Mouse (Mus musculus): ENCODE data around the gene Cdh13. TPM values are rescaled to one million over a fixed set of nuclear protein-coding genes. Genes with fewer than 3 reads are reported as not detected.

The Cdh13 gene
- polyA plus RNA-seq, 1 experiment from 2014 or later: 101 TPM

DNA sequence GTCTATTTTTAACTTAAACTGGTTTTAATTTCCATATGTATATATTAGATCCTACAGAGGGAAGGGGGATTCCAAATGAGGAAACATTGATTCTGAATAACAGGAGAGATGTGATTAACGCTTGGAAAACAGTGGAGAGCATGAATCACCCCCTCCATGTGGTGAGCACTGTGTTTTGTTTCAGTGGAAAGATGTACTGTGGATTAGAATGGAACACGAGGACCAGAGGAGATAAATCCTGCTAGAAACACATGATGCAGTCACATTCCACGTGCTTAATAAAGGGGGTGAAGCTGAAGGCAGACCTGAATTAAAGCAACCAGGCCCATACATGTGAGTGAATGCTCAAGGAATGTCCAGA is 235.2 kb downstream of the Cdh13 start:
- H3K27ac ChIP-seq (ENCODE audit: low read depth, low read length): no peak overlapping the region
- peaks cover 13% of the 10 kb centered on the region for H3K4me1 ChIP-seq (ENCODE audit: control insufficient read depth, insufficient read depth, low read length)
- no peak overlapping the region for H3K4me2 ChIP-seq (ENCODE audit: low read length)
- H3K36me3 ChIP-seq (ENCODE audit: control insufficient read depth, insufficient read depth, low read length): no peaks in the 10 kb centered on the region
- no peaks in the 10 kb centered on the region for H3K9me3 ChIP-seq (replicated peaks; ENCODE audit: control insufficient read depth, low read length)
- ATAC-seq (no peak), DNase-seq (ENCODE audit: low spot score) (no peak)
- H3K9ac ChIP-seq (ENCODE audit: low read length): no peak overlapping the region
- no peaks in the 10 kb centered on the region for H3K27me3 ChIP-seq (replicated peaks; ENCODE audit: control insufficient read depth, insufficient read depth, low read length)
- H3K4me3 ChIP-seq (ENCODE audit: low read depth, low read length): no peak overlapping the region
- WGBS: 24% methylated on average over 3 of the region's 3 CpGs

GRCm38 (mm10) chr8:118523922-118524321 is 240.4 kb downstream of the Cdh13 start:
- Histone ChIP-seq H3K4me3 (ENCODE audit: low read depth, low read length) (no peak overlapping the region), H3K36me3 (ENCODE audit: control insufficient read depth, insufficient read depth, low read length) (no peaks in the 10 kb centered on the region), H3K9ac (ENCODE audit: low read length) (no peak overlapping the region), H3K4me2 (ENCODE audit: low read length) (no peak overlapping the region), H3K4me1 (ENCODE audit: control insufficient read depth, insufficient read depth, low read length) (no peaks in the 10 kb centered on the region), H3K9me3 (replicated peaks; ENCODE audit: control insufficient read depth, low read length) (no peaks in the 10 kb centered on the region), H3K27ac (ENCODE audit: low read depth, low read length) (no peak overlapping the region), H3K27me3 (replicated peaks; ENCODE audit: control insufficient read depth, insufficient read depth, low read length) (no peaks in the 10 kb centered on the region)
- DNase-seq (ENCODE audit: low spot score): no peak
- no peak for ATAC-seq
- WGBS: 81% methylated on average over 1 of the region's 1 CpGs

- Histone ChIP-seq H3K9me3 (replicated peaks; ENCODE audit: control insufficient read depth, low read length) (no peaks in the 10 kb centered on the region), H3K4me3 (ENCODE audit: low read depth, low read length) (no peak overlapping the region), H3K9ac (ENCODE audit: low read length) (no peak overlapping the region), H3K27ac (ENCODE audit: low read depth, low read length) (peak overlapping the region; percentile 18; the same call in 1 of the 2 replicates), H3K36me3 (ENCODE audit: control insufficient read depth, insufficient read depth, low read length) (no peaks in the 10 kb centered on the region), H3K4me1 (ENCODE audit: control insufficient read depth, insufficient read depth, low read length) (peaks cover 3% of the 10 kb centered on the region), H3K4me2 (ENCODE audit: low read length) (no peak overlapping the region), H3K27me3 (replicated peaks; ENCODE audit: control insufficient read depth, insufficient read depth, low read length) (no peaks in the 10 kb centered on the region)
- WGBS: 67% methylated on average over 8 of the region's 8 CpGs
- ATAC-seq (no peak), DNase-seq (ENCODE audit: low spot score) (no peak)
These were observed 255.5 kb downstream of the Cdh13 start for GRCm38 (mm10) chr8:118538816-118539558.

DNA sequence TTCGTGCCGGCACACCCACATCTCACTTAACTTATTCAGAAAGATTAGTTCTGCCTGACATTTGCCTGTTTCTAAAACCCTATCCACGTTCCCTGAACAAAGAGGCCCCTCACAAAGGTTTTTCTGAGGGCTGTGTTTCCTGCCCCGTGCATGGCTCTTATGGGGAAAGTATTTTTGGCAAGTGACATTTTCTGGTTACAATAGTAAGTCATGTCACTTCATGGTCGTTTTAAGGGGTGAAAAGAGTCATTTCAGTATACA is 256.0 kb downstream of the Cdh13 start:
- no peak overlapping the region for H3K4me3 ChIP-seq (ENCODE audit: low read depth, low read length)
- DNase-seq (ENCODE audit: low spot score): no peak
- no peaks in the 10 kb centered on the region for H3K27me3 ChIP-seq (replicated peaks; ENCODE audit: control insufficient read depth, insufficient read depth, low read length)
- H3K4me2 ChIP-seq (ENCODE audit: low read length): no peak overlapping the region
- H3K36me3 ChIP-seq (ENCODE audit: control insufficient read depth, insufficient read depth, low read length): no peaks in the 10 kb centered on the region
- H3K9me3 ChIP-seq (replicated peaks; ENCODE audit: control insufficient read depth, low read length): no peaks in the 10 kb centered on the region
- 10% methylated on average over 5 of the region's 5 CpGs for WGBS
- H3K27ac ChIP-seq (ENCODE audit: low read depth, low read length): no peak overlapping the region; the same call in 1 of the 2 replicates
- H3K4me1 ChIP-seq (ENCODE audit: control insufficient read depth, insufficient read depth, low read length): peaks cover 3% of the 10 kb centered on the region
- no peak for ATAC-seq
- H3K9ac ChIP-seq (ENCODE audit: low read length): no peak overlapping the region

GRCm38 (mm10) chr8:118539941-118540340 is 256.4 kb downstream of the Cdh13 start:
- DNase-seq (ENCODE audit: low spot score): peak; percentile 58
- H3K4me2 ChIP-seq (ENCODE audit: low read length): no peak overlapping the region
- peaks cover 3% of the 10 kb centered on the region for H3K4me1 ChIP-seq (ENCODE audit: control insufficient read depth, insufficient read depth, low read length)
- no peaks in the 10 kb centered on the region for H3K27me3 ChIP-seq (replicated peaks; ENCODE audit: control insufficient read depth, insufficient read depth, low read length)
- WGBS: 56% methylated on average over 4 of the region's 4 CpGs
- H3K36me3 ChIP-seq (ENCODE audit: control insufficient read depth, insufficient read depth, low read length): no peaks in the 10 kb centered on the region
- H3K4me3 ChIP-seq (ENCODE audit: low read depth, low read length): no peak overlapping the region
- no peak for ATAC-seq
- H3K9ac ChIP-seq (ENCODE audit: low read length): no peak overlapping the region
- no peaks in the 10 kb centered on the region for H3K9me3 ChIP-seq (replicated peaks; ENCODE audit: control insufficient read depth, low read length)
- no peak overlapping the region for H3K27ac ChIP-seq (ENCODE audit: low read depth, low read length)

DNA sequence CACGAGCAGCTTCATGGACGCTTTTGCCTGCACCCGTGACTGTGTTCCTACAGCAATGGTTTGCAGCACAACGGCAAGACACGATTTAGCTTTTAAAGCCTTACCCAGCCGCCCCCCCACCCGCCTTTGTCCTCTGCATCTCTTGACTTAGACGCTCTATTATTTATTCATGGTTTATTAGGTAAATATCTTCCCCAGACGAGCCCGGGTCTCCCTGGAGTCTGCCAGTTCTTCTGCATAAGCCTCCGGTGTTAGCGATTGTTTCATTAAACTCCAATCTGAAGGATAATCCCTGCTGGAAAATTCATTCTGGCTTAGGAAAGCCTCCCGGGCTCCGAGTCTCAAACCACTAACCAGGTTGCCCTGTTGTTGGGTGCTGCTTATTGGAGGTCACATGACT is 268.9 kb downstream of the Cdh13 start:
- H3K27me3 ChIP-seq (replicated peaks; ENCODE audit: control insufficient read depth, insufficient read depth, low read length): no peaks in the 10 kb centered on the region
- WGBS: 62% methylated on average over 14 of the region's 14 CpGs
- no peak for ATAC-seq
- no peak for DNase-seq (ENCODE audit: low spot score)
- no peak overlapping the region for H3K27ac ChIP-seq (ENCODE audit: low read depth, low read length)
- H3K9ac ChIP-seq (ENCODE audit: low read length): no peak overlapping the region
- H3K36me3 ChIP-seq (ENCODE audit: control insufficient read depth, insufficient read depth, low read length): no peaks in the 10 kb centered on the region
- no peaks in the 10 kb centered on the region for H3K9me3 ChIP-seq (replicated peaks; ENCODE audit: control insufficient read depth, low read length)
- no peak overlapping the region for H3K4me3 ChIP-seq (ENCODE audit: low read depth, low read length)
- H3K4me2 ChIP-seq (ENCODE audit: low read length): no peak overlapping the region
- H3K4me1 ChIP-seq (ENCODE audit: control insufficient read depth, insufficient read depth, low read length): no peaks in the 10 kb centered on the region

DNA sequence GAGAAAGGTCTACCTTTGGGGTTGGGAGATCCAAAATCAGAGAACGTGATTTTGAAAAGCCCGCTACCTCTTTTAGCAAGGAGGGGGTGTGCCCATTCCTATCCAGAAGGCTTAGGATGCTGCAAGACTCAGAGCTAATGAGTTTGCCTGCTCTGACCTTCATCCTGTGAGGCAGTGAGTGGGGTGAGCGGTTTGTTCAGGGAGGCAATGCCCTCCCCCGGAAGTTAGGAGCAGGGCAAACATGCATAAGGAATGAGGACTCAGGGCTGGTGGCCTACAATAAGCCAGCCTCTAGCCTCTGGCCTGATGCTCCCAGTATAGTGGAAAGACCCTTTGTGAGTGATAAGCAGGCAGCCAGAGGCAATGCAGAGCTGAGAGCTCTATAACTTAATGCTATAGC is 269.3 kb downstream of the Cdh13 start:
- Histone ChIP-seq H3K9me3 (replicated peaks; ENCODE audit: control insufficient read depth, low read length) (no peaks in the 10 kb centered on the region), H3K4me2 (ENCODE audit: low read length) (no peak overlapping the region), H3K27ac (ENCODE audit: low read depth, low read length) (no peak overlapping the region), H3K27me3 (replicated peaks; ENCODE audit: control insufficient read depth, insufficient read depth, low read length) (no peaks in the 10 kb centered on the region), H3K4me3 (ENCODE audit: low read depth, low read length) (no peak overlapping the region), H3K9ac (ENCODE audit: low read length) (no peak overlapping the region), H3K36me3 (ENCODE audit: control insufficient read depth, insufficient read depth, low read length) (no peaks in the 10 kb centered on the region), H3K4me1 (ENCODE audit: control insufficient read depth, insufficient read depth, low read length) (no peaks in the 10 kb centered on the region)
- DNase-seq (ENCODE audit: low spot score) (no peak), ATAC-seq (no peak)
- whole genome bisulfite sequencing: 62% methylated on average over 4 of the region's 4 CpGs

- no peak overlapping the region for H3K9ac ChIP-seq (ENCODE audit: low read length)
- H3K9me3 ChIP-seq (replicated peaks; ENCODE audit: control insufficient read depth, low read length): no peaks in the 10 kb centered on the region
- no peak for ATAC-seq
- H3K4me1 ChIP-seq (ENCODE audit: control insufficient read depth, insufficient read depth, low read length): no peaks in the 10 kb centered on the region
- WGBS: 76% methylated on average over 6 of the region's 6 CpGs
- no peak overlapping the region for H3K4me3 ChIP-seq (ENCODE audit: low read depth, low read length)
- no peak for DNase-seq (ENCODE audit: low spot score)
- H3K27me3 ChIP-seq (replicated peaks; ENCODE audit: control insufficient read depth, insufficient read depth, low read length): no peaks in the 10 kb centered on the region
- H3K4me2 ChIP-seq (ENCODE audit: low read length): no peak overlapping the region
- no peak overlapping the region for H3K27ac ChIP-seq (ENCODE audit: low read depth, low read length)
- H3K36me3 ChIP-seq (ENCODE audit: control insufficient read depth, insufficient read depth, low read length): no peaks in the 10 kb centered on the region
These were observed 280.5 kb downstream of the Cdh13 start for GRCm38 (mm10) chr8:118564024-118564423.

DNA sequence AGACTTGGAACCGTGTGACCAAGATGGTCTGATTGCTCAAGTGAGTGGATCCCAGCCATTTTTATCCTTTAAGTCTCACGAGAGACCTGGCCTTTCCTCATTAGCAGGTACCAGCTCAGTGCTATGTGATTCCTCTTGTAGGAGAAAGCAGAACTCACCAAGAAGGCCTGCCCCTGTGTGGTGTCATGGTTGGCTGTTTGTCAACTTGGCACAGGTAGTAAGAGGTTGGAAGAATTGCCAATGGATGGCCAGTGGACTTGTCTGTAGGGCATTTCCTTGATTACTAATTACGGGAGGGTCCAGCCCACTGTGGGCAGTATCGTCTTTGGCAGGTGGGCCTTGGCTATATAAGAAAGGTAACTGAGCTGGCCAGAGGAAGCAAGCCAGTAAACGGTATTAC is 281.7 kb downstream of the Cdh13 start:
- no peak for DNase-seq (ENCODE audit: low spot score)
- ATAC-seq: no peak
- 88% methylated on average over 5 of the region's 5 CpGs for WGBS

More for the DNA sequence above, 281.7 kb downstream of the Cdh13 start:
- no peak overlapping the region for H3K9ac ChIP-seq (ENCODE audit: low read length)
- no peaks in the 10 kb centered on the region for H3K9me3 ChIP-seq (replicated peaks; ENCODE audit: control insufficient read depth, low read length)
- H3K4me1 ChIP-seq (ENCODE audit: control insufficient read depth, insufficient read depth, low read length): no peaks in the 10 kb centered on the region
- H3K27ac ChIP-seq (ENCODE audit: low read depth, low read length): no peak overlapping the region
- no peak overlapping the region for H3K4me3 ChIP-seq (ENCODE audit: low read depth, low read length)
- no peaks in the 10 kb centered on the region for H3K27me3 ChIP-seq (replicated peaks; ENCODE audit: control insufficient read depth, insufficient read depth, low read length)
- no peaks in the 10 kb centered on the region for H3K36me3 ChIP-seq (ENCODE audit: control insufficient read depth, insufficient read depth, low read length)
- H3K4me2 ChIP-seq (ENCODE audit: low read length): no peak overlapping the region

Data from forebrain, embryonic 14.5 days (tissue).